ENCODE assay signal across 40 mouse cellular contexts in genomic region chrX:53699225-53699624, GRCm38 (mm10). TPM values are rescaled to one million over a fixed set of nuclear protein-coding genes. Genes with fewer than 3 reads are reported as not detected.
"Had no signal": no experiment of that assay in that cellular context is flagged by ENCODE, and none has a peak within 500 bp of the region (broad histone marks: within the 10 kb centered on the region; RNA-seq: fewer than 3 reads in every experiment).

No protein-coding gene starts in this region.

- ATAC-seq: hindbrain, embryonic 16.5 days; hindbrain, postnatal 0 days; inflammation-experienced regulatory T-cells, adult 6 months; intestine, embryonic 15.5 days; intestine, embryonic 16.5 days; intestine, postnatal 0 days had no signal

- H3K4me3 ChIP-seq: heart, embryonic 10.5 days; heart, embryonic 12.5 days; heart, embryonic 13.5 days; heart, embryonic 15.5 days; hindbrain, embryonic 10.5 days; hindbrain, embryonic 12.5 days; hindbrain, embryonic 13.5 days; hindbrain, embryonic 15.5 days; intestine, embryonic 15.5 days; kidney, embryonic 15.5 days; layer of hippocampus, adult 2 months had no signal

- DNase-seq: heart, postnatal 10 days; heart, postnatal 14 days; heart, postnatal 36 days; heart, postnatal 4 days; kidney, adult 11 months; kidney, adult 18-20 months; kidney, adult 2 months; kidney, adult 8-10 months; kidney, postnatal 10 days; kidney, postnatal 14 days; kidney, postnatal 25 days; kidney, postnatal 36 days; kidney, postnatal 4 days; layer of hippocampus, adult 9-11 months; layer of hippocampus, postnatal 36 days had no signal

- H3K27ac ChIP-seq: heart, embryonic 10.5 days; heart, embryonic 13.5 days; heart, embryonic 15.5 days; hindbrain, embryonic 10.5 days; hindbrain, embryonic 12.5 days; hindbrain, embryonic 13.5 days; hindbrain, embryonic 14.5 days; hindbrain, embryonic 15.5 days; hindbrain, postnatal 0 days; intestine, embryonic 15.5 days; kidney, embryonic 15.5 days; kidney, postnatal 0 days; layer of hippocampus, adult 2 months had no signal

RNA-seq across cellular contexts. Expression of gene 4930502E18Rik, which starts 25.4 kb away (rescaled TPM):
- total RNA-seq: heart, postnatal 10 days; heart, postnatal 14 days; heart, postnatal 25 days; heart, postnatal 36 days; heart, postnatal 4 days; hematopoietic stem cell, adult 5-6 weeks; hindbrain, postnatal 0 days; layer of hippocampus, adult 2 months had no signal

RNA-seq across cellular contexts. Expression of gene 1700013H16Rik, which starts 58.4 kb away (rescaled TPM):
- total RNA-seq: heart, postnatal 10 days; heart, postnatal 14 days; heart, postnatal 25 days; heart, postnatal 36 days; heart, postnatal 4 days; hematopoietic stem cell, adult 5-6 weeks; hindbrain, postnatal 0 days; layer of hippocampus, adult 18-20 months; layer of hippocampus, adult 2 months; layer of hippocampus, adult 8-10 months; layer of hippocampus, postnatal 10 days; layer of hippocampus, postnatal 14 days; layer of hippocampus, postnatal 25 days; layer of hippocampus, postnatal 36 days had no signal
